Mouse (Mus musculus): ENCODE data around the gene Sh3pxd2a. TPM values are rescaled to one million over a fixed set of nuclear protein-coding genes. Genes with fewer than 3 reads are reported as not detected.
A peak's percentile ranks its signal among the peaks of the same experiment; 100 is the strongest.

Gene Sh3pxd2a
- total and polyA plus RNA-seq, 3 experiments = 1.3 to 4.6 (median 3.2) TPM

DNA sequence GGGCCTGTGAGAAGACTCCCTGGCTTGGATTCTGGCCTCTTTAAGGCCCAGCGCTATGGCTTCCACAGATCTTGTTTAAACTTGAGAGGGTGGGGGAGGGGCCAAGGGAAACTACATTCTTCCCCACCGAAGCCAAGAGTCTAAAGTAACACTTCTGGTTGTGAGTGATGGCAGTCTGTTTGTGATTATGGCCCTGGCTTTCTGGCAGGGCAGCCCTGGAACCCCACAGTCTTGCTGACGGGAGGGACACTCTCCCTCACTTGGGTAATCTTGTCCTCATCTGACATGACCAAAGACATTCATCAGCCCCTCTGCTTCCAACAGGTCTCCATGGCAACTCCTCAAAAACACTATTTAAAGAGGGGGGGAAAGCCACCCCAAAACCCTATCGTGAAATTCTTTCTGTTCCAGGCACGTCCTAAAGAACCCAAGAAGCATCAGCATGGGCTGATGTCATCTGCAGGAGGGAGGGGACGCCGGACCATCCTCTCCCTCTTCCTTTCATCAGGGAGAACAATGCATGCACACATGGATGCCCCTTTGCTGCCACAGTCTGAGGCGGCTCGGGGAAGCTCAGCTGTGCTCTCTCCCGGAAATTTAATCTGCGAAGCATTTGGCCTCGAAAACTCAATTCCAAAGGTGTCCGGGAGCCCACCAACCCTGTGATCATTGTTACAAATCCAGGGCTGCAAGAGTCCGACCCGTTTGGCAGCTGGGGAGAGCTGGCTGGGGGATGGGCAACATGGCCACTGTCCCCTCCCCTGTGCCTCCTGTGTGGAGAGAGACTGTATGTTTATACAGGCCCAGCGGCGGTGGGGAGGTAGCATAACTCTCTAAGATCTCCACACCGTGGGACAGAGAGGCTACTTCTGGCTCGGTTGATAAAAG lies 162.7 kb downstream of the Sh3pxd2a start:
- no peaks in the 10 kb centered on the region for H3K9me3 ChIP-seq (replicated peaks; ENCODE audit: low read length)
- peaks cover 0 to 39% of the 10 kb centered on the region in 2 experiments for H3K36me3 ChIP-seq (replicated peaks in 1 of 2; ENCODE audit: control insufficient read depth in 1 of 2, insufficient read depth in 1 of 2, low read length in 1 of 2)
- in situ Hi-C loops (cut with MboI; ENCODE audit: low pct_ligation_motif_present, low pct_unique_long_range_greater_than_20kb, low sequenced_read_pairs) (no loop called here), dilution Hi-C loops (cut with MboI; ENCODE audit: extremely low pct_ligation_motif_present, extremely low pct_unique_long_range_greater_than_20kb, low sequenced_read_pairs) (no loop called here)
- H3K9ac ChIP-seq (ENCODE audit: insufficient read depth, low read depth) = no peak overlapping the region
- no peak overlapping the region for H3K27ac ChIP-seq (ENCODE audit: insufficient read depth, low read depth)
- TF ChIP-seq JUND (conservative IDR thresholded peaks at IDR 0.05; ENCODE audit: low read depth, low read length) (no peak), BHLHE40 (IDR thresholded peaks at IDR 0.05; ENCODE audit: low read depth, low read length) (no peak), TCF12 (IDR thresholded peaks at IDR 0.05; ENCODE audit: low read depth, low read length) (no peak), SIN3A (IDR thresholded peaks at IDR 0.05; ENCODE audit: low read length) (no peak), RAD21 (IDR thresholded peaks at IDR 0.05; ENCODE audit: low read depth, low read length) (no peak), POLR2A (IDR thresholded peaks at IDR 0.05; ENCODE audit: low read depth, low read length) (no peak), UBTF (IDR thresholded peaks at IDR 0.05; ENCODE audit: low read depth, low read length) (no peak), ZNF384 (IDR thresholded peaks at IDR 0.05; ENCODE audit: low read depth, low read length) (no peak), RCOR1 (conservative IDR thresholded peaks at IDR 0.05; ENCODE audit: low read depth, low read length) (no peak), IRF4 (IDR thresholded peaks at IDR 0.05; ENCODE audit: low read depth, low read length) (no peak)
- H3K79me2 ChIP-seq (replicated peaks; ENCODE audit: control insufficient read depth, extremely low read depth, insufficient read depth, poor library complexity, severe bottlenecking) = no peaks in the 10 kb centered on the region
- H3K27me3 ChIP-seq (replicated peaks) = no peaks in the 10 kb centered on the region
- no peak for DNase-seq (ENCODE audit: extremely low read depth)
- no peak overlapping the region for H3K4me2 ChIP-seq (ENCODE audit: insufficient read depth, low read depth, poor library complexity, severe bottlenecking)
- H3K4me3 ChIP-seq (replicated peaks in 1 of 3; ENCODE audit: low read depth in 2 of 3, low read length in 2 of 3, poor library complexity in 1 of 3) = no peak overlapping the region
- peaks cover 0 to 10% of the 10 kb centered on the region in 2 experiments; a peak in 2 of 4 replicates for H3K4me1 ChIP-seq (ENCODE audit: control insufficient read depth in 1 of 2, insufficient read depth in 2 of 2)

GRCm38 (mm10) chr19:47298100-47298499 lies 166.1 kb downstream of the Sh3pxd2a start:
- DNase-seq (ENCODE audit: extremely low read depth) = peak; percentile 12
- H3K9ac ChIP-seq (ENCODE audit: insufficient read depth, low read depth) = no peak overlapping the region
- H3K4me3 ChIP-seq (replicated peaks in 1 of 3; ENCODE audit: low read depth in 2 of 3, low read length in 2 of 3, poor library complexity in 1 of 3) = no peak overlapping the region
- in situ Hi-C loops (cut with MboI; ENCODE audit: low pct_ligation_motif_present, low pct_unique_long_range_greater_than_20kb, low sequenced_read_pairs) (no loop called here), dilution Hi-C loops (cut with MboI; ENCODE audit: extremely low pct_ligation_motif_present, extremely low pct_unique_long_range_greater_than_20kb, low sequenced_read_pairs) (no loop called here)
- TF ChIP-seq USF1 (IDR thresholded peaks at IDR 0.05; ENCODE audit: low read depth, low read length) (no peak), CHD2 (IDR thresholded peaks at IDR 0.05; ENCODE audit: low read length) (no peak), HCFC1 (IDR thresholded peaks at IDR 0.05; ENCODE audit: low read depth, low read length) (no peak), GABPA (IDR thresholded peaks at IDR 0.05; ENCODE audit: insufficient replicate concordance, low read depth, low read length) (no peak), EP300 (IDR thresholded peaks at IDR 0.05; ENCODE audit: low read length) (no peak), MYC (IDR thresholded peaks at IDR 0.05; ENCODE audit: low read depth, low read length) (no peak), ZMIZ1 (IDR thresholded peaks at IDR 0.05; ENCODE audit: low read depth, low read length) (no peak), MAZ (IDR thresholded peaks at IDR 0.05; ENCODE audit: low read depth, low read length) (no peak), MEF2A (IDR thresholded peaks at IDR 0.05; ENCODE audit: borderline replicate concordance, low read depth, low read length) (no peak), PAX5 (IDR thresholded peaks at IDR 0.05; ENCODE audit: low read length) (no peak), SMC3 (IDR thresholded peaks at IDR 0.05; ENCODE audit: low read depth, low read length) (no peak)
- peaks cover 0 to 23% of the 10 kb centered on the region in 2 experiments for H3K36me3 ChIP-seq (replicated peaks in 1 of 2; ENCODE audit: control insufficient read depth in 1 of 2, insufficient read depth in 1 of 2, low read length in 1 of 2)
- no peak overlapping the region for H3K27ac ChIP-seq (ENCODE audit: insufficient read depth, low read depth)
- no peaks in the 10 kb centered on the region for H3K79me2 ChIP-seq (replicated peaks; ENCODE audit: control insufficient read depth, extremely low read depth, insufficient read depth, poor library complexity, severe bottlenecking)
- no peaks in the 10 kb centered on the region for H3K27me3 ChIP-seq (replicated peaks)
- no peaks in the 10 kb centered on the region for H3K9me3 ChIP-seq (replicated peaks; ENCODE audit: low read length)
- H3K4me1 ChIP-seq (ENCODE audit: control insufficient read depth in 1 of 2, insufficient read depth in 2 of 2) = peaks cover 4 to 17% of the 10 kb centered on the region in 2 experiments
- H3K4me2 ChIP-seq (ENCODE audit: insufficient read depth, low read depth, poor library complexity, severe bottlenecking) = no peak overlapping the region

All from CH12.LX (cell line).